Mouse (Mus musculus) T-cell, adult 66 days (primary cell): ENCODE measurements around the gene Ccdc17. TPM values are rescaled to one million over a fixed set of nuclear protein-coding genes. Genes with fewer than 3 reads are reported as not detected.

Experiments
- total RNA-seq, 2 experiments: library from RNA; stranded (reverse); gene quantifications; 3 replicates in 1 of 2; 4 replicates in 1 of 2; pipeline ENCODE4 v1.2.4; 2023

Gene Ccdc17
- 10 to 100 TPM; 12.8 to 14.4 TPM for total RNA-seq

GRCm38 (mm10) chr4:116596379-116596778, at the start of gene Ccdc17:
TSS of gene Ccdc17 (plus strand) at chr4:116596654.

GRCm38 (mm10) chr4:116555413-116556300, 40.8 kb upstream of the Ccdc17 start, which contains the start of gene Tmem69:
TSS of gene Tmem69 (minus strand) at chr4:116555936.

GRCm38 (mm10) chr4:116557306-116558121, 38.9 kb upstream of the Ccdc17 start, which contains the start of gene Gpbp1l1:
TSS of gene Gpbp1l1 (plus strand) at chr4:116557658.

GRCm38 (mm10) chr4:116627722-116628662, 31.5 kb downstream of the Ccdc17 start, which contains the start of gene Nasp:
TSS of gene Nasp (minus strand) at chr4:116627941.

Other genes with a start within 250 kb of the Ccdc17 start
- 10 to 100 TPM; 30.0 to 31.3 TPM for gene Mast2, start 132.5 kb upstream of the Ccdc17 start, total RNA-seq
- gene Ipp, start 89.1 kb upstream of the Ccdc17 start, total RNA-seq = 10 to 100 TPM; 12.5 to 13.0 TPM
- gene Tmem69, start 40.7 kb upstream of the Ccdc17 start, total RNA-seq = 1 to 10 TPM; 8.9 to 9.7 TPM
- gene Gpbp1l1, start 39.0 kb upstream of the Ccdc17 start, total RNA-seq = 100 to 1,000 TPM; 118 to 120 TPM
- 100 to 1,000 TPM in 1 of 2 experiments, 10 to 100 TPM in 1; 82.1 to 104 TPM for gene Nasp, start 31.3 kb downstream of the Ccdc17 start, total RNA-seq
- 100 to 1,000 TPM; 186 to 195 TPM for gene Akr1a1, start 55.0 kb downstream of the Ccdc17 start, total RNA-seq
- gene Prdx1, start 88.9 kb downstream of the Ccdc17 start, total RNA-seq = 100 to 1,000 TPM; 164 TPM
- gene Mmachc, start 111.8 kb downstream of the Ccdc17 start, total RNA-seq = 1 to 10 TPM; 4.5 to 6.0 TPM
- gene Ccdc163, start 111.9 kb downstream of the Ccdc17 start, total RNA-seq = 10 to 100 TPM; 13.1 to 19.6 TPM
- gene Tesk2, start 124.3 kb downstream of the Ccdc17 start, total RNA-seq = 1 to 10 TPM; 4.8 to 7.5 TPM
- 10 to 100 TPM; 58.9 to 60.1 TPM for gene Toe1, start 211.0 kb downstream of the Ccdc17 start, total RNA-seq
- gene Mutyh, start 211.1 kb downstream of the Ccdc17 start, total RNA-seq = 10 to 100 TPM in 1 of 2 experiments, 1 to 10 TPM in 1; 9.4 to 11.7 TPM
- gene Hpdl, start 225.1 kb downstream of the Ccdc17 start, total RNA-seq = not detected